Comparison of ENCODE assay signal across 7 mouse cellular contexts in genomic region chr3:89270051-89270755, GRCm38 (mm10). TPM values are rescaled to one million over a fixed set of nuclear protein-coding genes. Genes with fewer than 3 reads are reported as not detected.
A peak's percentile ranks its signal among the peaks of the same experiment; 100 is the strongest.
DNase-seq lines count a peak whose midpoint lies in the region; ATAC-seq lines count a peak whose summit lies in the region.

Gene Slc50a1 (minus strand): TSS chr3:89270570.

- H3K36me3 ChIP-seq in intestine, embryonic 15.5 days, result peaks cover 12% of the 10 kb centered on the region
- peaks cover 30% of the 10 kb centered on the region for H3K36me3 ChIP-seq in limb, embryonic 10.5 days
- H3K36me3 ChIP-seq in midbrain, embryonic 12.5 days, result no peaks in the 10 kb centered on the region

- no peaks in the 10 kb centered on the region for H3K9me3 ChIP-seq in intestine, embryonic 15.5 days
- H3K9me3 ChIP-seq in limb, embryonic 10.5 days (replicated peaks), result no peaks in the 10 kb centered on the region
- no peaks in the 10 kb centered on the region for H3K9me3 ChIP-seq in midbrain, embryonic 12.5 days

- peak within 1 kb of the TSS; percentile 77 for H3K27ac ChIP-seq in intestine, embryonic 15.5 days
- peak within 1 kb of the TSS; percentile 83 for H3K27ac ChIP-seq in limb, embryonic 10.5 days
- peak within 1 kb of the TSS; percentile 66 for H3K27ac ChIP-seq in midbrain, embryonic 12.5 days (replicated peaks)

- H3K27me3 ChIP-seq in intestine, embryonic 15.5 days (replicated peaks), result no peaks in the 10 kb centered on the region
- H3K27me3 ChIP-seq in limb, embryonic 10.5 days (ENCODE audit: low read depth, poor library complexity, severe bottlenecking), result no peaks in the 10 kb centered on the region
- peaks cover 29% of the 10 kb centered on the region; the same call in 1 of the 2 replicates for H3K27me3 ChIP-seq in midbrain, embryonic 12.5 days

- peaks cover 32% of the 10 kb centered on the region for H3K4me1 ChIP-seq in intestine, embryonic 15.5 days (replicated peaks)
- peaks cover 56% of the 10 kb centered on the region for H3K4me1 ChIP-seq in limb, embryonic 10.5 days
- H3K4me1 ChIP-seq in midbrain, embryonic 12.5 days, result peaks cover 33% of the 10 kb centered on the region

- peak; percentile 68 for ATAC-seq in intestine, embryonic 15.5 days
- peak; percentile 35; the same call in 1 of the 2 replicates for ATAC-seq in midbrain, embryonic 12.5 days (ENCODE audit: low FRiP score, low read depth)

- peak within 1 kb of the TSS; percentile 75 for H3K9ac ChIP-seq in intestine, embryonic 15.5 days
- peak within 1 kb of the TSS; percentile 81 for H3K9ac ChIP-seq in midbrain, embryonic 12.5 days (replicated peaks)

- WGBS in intestine, embryonic 15.5 days, result 3% methylated on average over 39 of the region's 39 CpGs
- WGBS in limb, embryonic 10.5 days, result 9% methylated on average over 39 of the region's 39 CpGs
- 4% methylated on average over 39 of the region's 39 CpGs for WGBS in midbrain, embryonic 12.5 days

- DNase-seq in adrenal gland, adult 18-20 months (ENCODE audit: low spot score in 2 of 2), result peak; percentile 86 to 89
- DNase-seq in embryo, embryonic 10.5 days (ENCODE audit: low spot score), result peak; percentile 79
- peak; percentile 85 to 91 for DNase-seq in gastrocnemius, postnatal 4 days (ENCODE audit: low spot score in 2 of 2)
- DNase-seq in limb, embryonic 10.5 days (ENCODE audit: low spot score), result peak; percentile 86
- DNase-seq in spleen, adult 12 weeks (ENCODE audit: low spot score), result peak; percentile 51

- H3K4me2 ChIP-seq in intestine, embryonic 15.5 days (replicated peaks), result peak within 1 kb of the TSS; percentile 83
- peak within 1 kb of the TSS; percentile 85 for H3K4me2 ChIP-seq in midbrain, embryonic 12.5 days (replicated peaks)

- peak within 1 kb of the TSS; percentile 57 for H3K4me3 ChIP-seq in intestine, embryonic 15.5 days (replicated peaks)
- H3K4me3 ChIP-seq in limb, embryonic 10.5 days, result peak within 1 kb of the TSS; percentile 54
- H3K4me3 ChIP-seq in midbrain, embryonic 12.5 days, result peak within 1 kb of the TSS; percentile 56

RNA-seq across cellular contexts. Expression of gene Slc50a1, which starts in this region (rescaled TPM):
- total RNA-seq in adrenal gland, adult 18-20 months (2021), result 10 to 100 TPM; 40.9 to 52.4 TPM
- total RNA-seq in gastrocnemius, postnatal 4 days (2021), result 10 to 100 TPM; 31.7 to 37.7 TPM
- 60.6 and 63.9 TPM in 2 replicates for polyA plus RNA-seq in intestine, embryonic 15.5 days (2015; fragmentation: Nextera tagmentation; extraction: Ambion mirVana)
- 33.2 and 41.3 TPM in 2 replicates for polyA plus RNA-seq in limb, embryonic 10.5 days (2016; fragmentation: Nextera tagmentation; extraction: Ambion mirVana)
- 38.1 and 39.6 TPM in 2 replicates for polyA plus RNA-seq in midbrain, embryonic 12.5 days (2016; fragmentation: Nextera tagmentation; extraction: Ambion mirVana)

Comparison
In these comparisons a context has a peak if more than half of its experiments do, and no peak if none do; other contexts are left out.
1. Peak in every context shown above with its lines: DNase-seq, ATAC-seq, H3K4me3 ChIP-seq and H3K27ac ChIP-seq.